Mouse (Mus musculus): ENCODE data around the gene Rimklb.

DNA sequence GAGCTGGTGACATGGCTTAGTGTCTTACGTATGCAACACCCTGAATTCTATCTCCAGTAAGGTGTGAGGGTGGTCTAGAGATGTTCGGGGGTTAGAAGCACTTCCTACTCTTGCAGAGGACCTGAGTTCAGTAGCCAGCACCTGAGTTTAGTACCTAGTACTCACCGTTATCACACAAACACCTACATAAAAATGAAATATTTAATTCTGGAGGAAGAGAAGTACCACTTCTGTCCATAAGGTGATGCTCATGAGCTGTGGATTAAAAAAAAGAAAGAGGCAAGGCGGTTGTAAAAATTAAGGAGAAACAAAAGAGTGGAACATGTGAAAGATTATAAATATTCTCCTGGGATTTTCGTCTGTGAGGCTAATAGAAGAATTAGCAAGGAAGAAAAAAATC lies 2.1 kb downstream of the Rimklb start:
- no peak for TF ChIP-seq CTCF (conservative IDR thresholded peaks at IDR 0.05; ENCODE audit: insufficient read depth, insufficient read length, low read depth, low read length)
- no peak for TF ChIP-seq POLR2A (IDR thresholded peaks at IDR 0.05; ENCODE audit: low read depth, low read length)
